ENCODE assay signal across 10 mouse cellular contexts in genomic region chr6:144710816-144711215, GRCm38 (mm10).
DNase-seq lines count a peak whose midpoint lies in the region; ATAC-seq and TF ChIP-seq lines count a peak whose summit lies in the region.
"Had no signal": no experiment of that assay in that cellular context is flagged by ENCODE, and none has a peak within 500 bp of the region (broad histone marks: within the 10 kb centered on the region; RNA-seq: fewer than 3 reads in every experiment).

No protein-coding gene starts in this region.

- in situ Hi-C loops in Patski (cut with MboI; ENCODE audit: low pct_unique_long_range_greater_than_20kb): no loop called here

- TF ChIP-seq CTCF in Patski (IDR thresholded peaks at IDR 0.05): no peak
- no peak for TF ChIP-seq CTCF in liver, postnatal 0 days (IDR thresholded peaks at IDR 0.05; ENCODE audit: low read depth)

- H3K9ac ChIP-seq in forebrain, embryonic 15.5 days (replicated peaks): no peak overlapping the region
- no peak overlapping the region for H3K9ac ChIP-seq in heart, embryonic 13.5 days
- no peak overlapping the region for H3K9ac ChIP-seq in liver, postnatal 0 days (replicated peaks)
- no peak overlapping the region for H3K9ac ChIP-seq in forebrain, embryonic 13.5 days
- H3K9ac ChIP-seq: embryonic facial prominence, embryonic 15.5 days; limb, embryonic 13.5 days had no signal

- H3K27me3 ChIP-seq in forebrain, embryonic 15.5 days: no peaks in the 10 kb centered on the region
- no peaks in the 10 kb centered on the region for H3K27me3 ChIP-seq in forebrain, embryonic 10.5 days (ENCODE audit: poor library complexity, severe bottlenecking)
- no peaks in the 10 kb centered on the region for H3K27me3 ChIP-seq in Patski
- H3K27me3 ChIP-seq in heart, embryonic 13.5 days (replicated peaks): no peaks in the 10 kb centered on the region
- H3K27me3 ChIP-seq in liver, postnatal 0 days (ENCODE audit: insufficient read depth, low read length): no peaks in the 10 kb centered on the region
- no peaks in the 10 kb centered on the region for H3K27me3 ChIP-seq in forebrain, embryonic 13.5 days
- H3K27me3 ChIP-seq: embryonic facial prominence, embryonic 15.5 days; limb, embryonic 13.5 days had no signal

- POLR2A ChIA-PET in Patski (lab: Charles Lee): no interaction called here

- no peak for DNase-seq in forebrain, embryonic 10.5 days (ENCODE audit: extremely low spot score, low spot score)
- DNase-seq in Patski (ENCODE audit: low read depth, low spot score): peak; percentile 75
- no peak for DNase-seq in liver, postnatal 0 days
- peak; percentile 61 for DNase-seq in yolk sac, embryonic 10.5 days (ENCODE audit: low spot score)

- no peaks in the 10 kb centered on the region for H3K9me3 ChIP-seq in forebrain, embryonic 15.5 days
- no peaks in the 10 kb centered on the region for H3K9me3 ChIP-seq in forebrain, embryonic 10.5 days
- H3K9me3 ChIP-seq in heart, embryonic 13.5 days: no peaks in the 10 kb centered on the region
- H3K9me3 ChIP-seq in liver, postnatal 0 days (ENCODE audit: low read length): no peaks in the 10 kb centered on the region
- no peaks in the 10 kb centered on the region for H3K9me3 ChIP-seq in forebrain, embryonic 13.5 days (replicated peaks)
- H3K9me3 ChIP-seq: embryonic facial prominence, embryonic 15.5 days; limb, embryonic 13.5 days had no signal

- H3K4me2 ChIP-seq in forebrain, embryonic 15.5 days (replicated peaks): no peak overlapping the region
- H3K4me2 ChIP-seq in heart, embryonic 13.5 days: peak overlapping the region; percentile 52
- peak overlapping the region; percentile 37; the same call in 1 of the 2 replicates for H3K4me2 ChIP-seq in liver, postnatal 0 days (ENCODE audit: low read depth, low read length)
- H3K4me2 ChIP-seq in forebrain, embryonic 13.5 days: no peak overlapping the region
- H3K4me2 ChIP-seq: embryonic facial prominence, embryonic 15.5 days; limb, embryonic 13.5 days had no signal

- 0 out of 2 replicates have a peak overlapping the region, but pooled peaks have one; percentile 2 for H3K27ac ChIP-seq in forebrain, embryonic 15.5 days (replicated peaks)
- H3K27ac ChIP-seq in forebrain, embryonic 10.5 days: no peak overlapping the region
- H3K27ac ChIP-seq in heart, embryonic 13.5 days (replicated peaks): peak overlapping the region; percentile 65
- peak overlapping the region; percentile 81 for H3K27ac ChIP-seq in liver, postnatal 0 days (ENCODE audit: low read depth)
- no peak overlapping the region for H3K27ac ChIP-seq in forebrain, embryonic 13.5 days
- H3K27ac ChIP-seq: embryonic facial prominence, embryonic 15.5 days; limb, embryonic 13.5 days had no signal

- H3K4me3 ChIP-seq in forebrain, embryonic 15.5 days: no peak overlapping the region
- no peak overlapping the region for H3K4me3 ChIP-seq in forebrain, embryonic 10.5 days
- H3K4me3 ChIP-seq in heart, embryonic 13.5 days: no peak overlapping the region
- H3K4me3 ChIP-seq in liver, postnatal 0 days (ENCODE audit: low read depth, low read length): no peak overlapping the region
- H3K4me3 ChIP-seq in forebrain, embryonic 13.5 days: no peak overlapping the region
- H3K4me3 ChIP-seq: embryonic facial prominence, embryonic 15.5 days; limb, embryonic 13.5 days had no signal

- CTCF ChIA-PET in Patski (lab: Charles Lee): no interaction called here

- no peaks in the 10 kb centered on the region for H3K36me3 ChIP-seq in forebrain, embryonic 15.5 days
- no peaks in the 10 kb centered on the region for H3K36me3 ChIP-seq in forebrain, embryonic 10.5 days (replicated peaks)
- no peaks in the 10 kb centered on the region for H3K36me3 ChIP-seq in heart, embryonic 13.5 days
- no peaks in the 10 kb centered on the region for H3K36me3 ChIP-seq in liver, postnatal 0 days (replicated peaks; ENCODE audit: insufficient read depth, low read length)
- no peaks in the 10 kb centered on the region for H3K36me3 ChIP-seq in forebrain, embryonic 13.5 days (ENCODE audit: poor library complexity, severe bottlenecking)
- H3K36me3 ChIP-seq: embryonic facial prominence, embryonic 15.5 days; limb, embryonic 13.5 days had no signal

- TF ChIP-seq EP300 in liver, postnatal 0 days (IDR thresholded peaks at IDR 0.05; ENCODE audit: low read depth): peak; percentile 46

- ATAC-seq in forebrain, embryonic 15.5 days (replicated peaks): no peak
- peak; percentile 96 for ATAC-seq in Patski
- no peak for ATAC-seq in heart, embryonic 13.5 days (ENCODE audit: extremely low read depth, insufficient number of reproducible peaks, low FRiP score, low TSS enrichment)
- ATAC-seq in liver, postnatal 0 days: peak; percentile 77
- no peak for ATAC-seq in forebrain, embryonic 13.5 days
- no peak for ATAC-seq in megakaryocyte progenitor cell, adult 5-6 weeks (replicated peaks; ENCODE audit: poor library complexity)

- WGBS in forebrain, embryonic 15.5 days: 67% methylated on average over 5 of the region's 5 CpGs
- 73% methylated on average over 5 of the region's 5 CpGs for WGBS in forebrain, embryonic 10.5 days
- WGBS in heart, embryonic 13.5 days: 18% methylated on average over 5 of the region's 5 CpGs
- 39% methylated on average over 5 of the region's 5 CpGs for WGBS in liver, postnatal 0 days (ENCODE audit: insufficient replicate concordance)
- WGBS in forebrain, embryonic 13.5 days: 76% methylated on average over 5 of the region's 5 CpGs

- H3K4me1 ChIP-seq in forebrain, embryonic 15.5 days: peaks cover 11% of the 10 kb centered on the region
- H3K4me1 ChIP-seq in forebrain, embryonic 10.5 days: peaks cover 30% of the 10 kb centered on the region
- peaks cover 41% of the 10 kb centered on the region for H3K4me1 ChIP-seq in heart, embryonic 13.5 days
- peaks cover 31% of the 10 kb centered on the region for H3K4me1 ChIP-seq in liver, postnatal 0 days (ENCODE audit: insufficient read depth)
- peaks cover 14% of the 10 kb centered on the region for H3K4me1 ChIP-seq in forebrain, embryonic 13.5 days
- H3K4me1 ChIP-seq: embryonic facial prominence, embryonic 15.5 days; limb, embryonic 13.5 days had no signal

Comparison
In these comparisons a context has a peak if more than half of its experiments do, and no peak if none do; other contexts are left out.
1. H3K27ac ChIP-seq: peak in forebrain, embryonic 15.5 days (single experiment), heart, embryonic 13.5 days (single experiment) and liver, postnatal 0 days (single experiment); none in forebrain, embryonic 10.5 days (single experiment) and forebrain, embryonic 13.5 days (single experiment).
2. ATAC-seq: peak in Patski (single experiment) and liver, postnatal 0 days (single experiment); none in forebrain, embryonic 15.5 days (single experiment), heart, embryonic 13.5 days (single experiment), forebrain, embryonic 13.5 days (single experiment) and megakaryocyte progenitor cell, adult 5-6 weeks (single experiment).
3. H3K4me2 ChIP-seq: peak in heart, embryonic 13.5 days (single experiment) and liver, postnatal 0 days (single experiment); none in forebrain, embryonic 15.5 days (single experiment) and forebrain, embryonic 13.5 days (single experiment).
4. DNase-seq: peak in Patski (single experiment) and yolk sac, embryonic 10.5 days (single experiment); none in forebrain, embryonic 10.5 days (single experiment) and liver, postnatal 0 days (single experiment).